Mouse (Mus musculus) kidney, adult 2 months (tissue): Measurements from ENCODE around the gene Zpld1.

Source experiments
- CTCF ChIP-seq: fragments of 200-500 bp; conservative IDR thresholded peaks from 2 replicates; pipeline ENCODE4 v1.5.1; 2011; ENCODE audit warnings: low read depth, mild to moderate bottlenecking, control low read depth, low read length, moderate library complexity, mixed read lengths; ENCODE audit not compliant: insufficient read depth, insufficient read length
- POLR2A ChIP-seq: fragments of 200-500 bp; IDR thresholded peaks from one replicate; pipeline ENCODE4 v1.6.1; 2011; ENCODE audit warnings: low read depth, low read length, control low read depth

- TF ChIP-seq CTCF (no peak), POLR2A (no peak)
Observed at GRCm38 (mm10) chr16:55312106-55312505, 14.3 kb upstream of the Zpld1 start.
